Mouse (Mus musculus): ENCODE measurements around the gene Gm27021.

DNA sequence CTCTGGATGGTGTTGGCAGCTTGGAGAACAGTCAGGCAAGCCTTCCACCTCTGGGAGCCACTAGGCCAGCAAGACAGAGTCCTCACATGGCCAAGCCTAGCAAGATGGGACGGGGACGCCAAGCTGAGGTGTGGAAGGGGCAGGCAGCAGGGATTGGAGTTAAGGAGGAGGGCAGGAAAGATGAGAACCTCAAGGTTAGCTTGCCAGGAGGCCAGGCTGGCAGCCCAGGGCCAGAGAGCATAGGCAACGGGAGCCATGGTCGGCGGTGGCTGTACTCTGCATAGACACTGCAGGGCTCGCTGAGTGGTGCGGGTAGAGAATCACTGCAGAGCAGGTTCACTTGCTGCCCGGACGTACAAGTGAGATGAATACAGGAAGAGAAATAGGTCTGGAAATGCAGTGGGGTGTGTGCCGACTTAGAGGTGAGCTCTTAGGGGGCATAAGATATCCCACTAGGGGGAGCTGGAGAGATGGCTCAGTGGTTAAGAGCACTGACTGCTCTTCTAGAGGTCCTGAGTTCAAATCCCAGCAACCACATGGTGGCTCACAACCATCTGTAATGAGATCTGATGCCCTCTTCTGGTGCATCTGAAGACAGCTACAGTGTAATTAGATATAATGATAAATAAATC is 25.7 kb downstream of the Gm27021 start:
- TF ChIP-seq POLR2A (IDR thresholded peaks at IDR 0.05; ENCODE audit: low read depth, low read length): no peak
- no peak for TF ChIP-seq CTCF (IDR thresholded peaks at IDR 0.05; ENCODE audit: borderline replicate concordance, insufficient read depth, low read length)
